Mouse (Mus musculus) right cerebral cortex, postnatal 4 days (tissue): Measurements from ENCODE around the gene Ddah2.
"Not testable (repeated sequence)": the region's sequence is repeated elsewhere in the genome, so short reads cannot be mapped to it uniquely, and the experiment has no call there.

ENCODE experiments used
- DNase-seq: peaks from one replicate; pipeline ENCODE4 v3.0.0-alpha.2; 2022

Ddah2 gene

GRCm38 (mm10) chr17:35028315-35028714, 30.5 kb upstream of the Ddah2 start:
- DNase-seq, result no peak

GRCm38 (mm10) chr17:35029691-35030532, 28.9 kb upstream of the Ddah2 start:
- DNase-seq, result no peak

GRCm38 (mm10) chr17:35031272-35031671, 27.6 kb upstream of the Ddah2 start:
- DNase-seq, result no peak

GRCm38 (mm10) chr17:35031880-35032279, 27.0 kb upstream of the Ddah2 start:
- no peak for DNase-seq

GRCm38 (mm10) chr17:35032323-35032870, 26.4 kb upstream of the Ddah2 start:
- DNase-seq, result no peak

- not testable (repeated sequence) for DNase-seq
These were observed 25.1 kb upstream of the Ddah2 start for GRCm38 (mm10) chr17:35033703-35034102.

GRCm38 (mm10) chr17:35034896-35035295, 23.9 kb upstream of the Ddah2 start:
- no peak for DNase-seq

- no peak for DNase-seq
These were observed 19.5 kb upstream of the Ddah2 start for GRCm38 (mm10) chr17:35039121-35039873.

- DNase-seq, result no peak
These were observed 15.0 kb upstream of the Ddah2 start for GRCm38 (mm10) chr17:35043794-35044193.

- no peak for DNase-seq
These were observed 13.7 kb upstream of the Ddah2 start for GRCm38 (mm10) chr17:35044904-35045806.

- peak; percentile 44 for DNase-seq
These were observed 12.8 kb upstream of the Ddah2 start for GRCm38 (mm10) chr17:35045807-35046680.

GRCm38 (mm10) chr17:35046681-35047455, 12.0 kb upstream of the Ddah2 start, which contains the start of gene Msh5:
Gene Msh5, minus strand, starts transcription at chr17:35046745.
- peak; percentile 93 for DNase-seq

- DNase-seq, result no peak
These were observed 11.1 kb upstream of the Ddah2 start for GRCm38 (mm10) chr17:35047688-35048087.

GRCm38 (mm10) chr17:35048149-35048931, 10.5 kb upstream of the Ddah2 start:
- no peak for DNase-seq

GRCm38 (mm10) chr17:35048932-35049440, 9.8 kb upstream of the Ddah2 start:
- DNase-seq, result no peak

GRCm38 (mm10) chr17:35049561-35050016, 9.2 kb upstream of the Ddah2 start, which contains the start of gene Clic1:
Gene Clic1, plus strand, starts transcription at chr17:35049966.
- no peak for DNase-seq

GRCm38 (mm10) chr17:35050126-35050750, 8.6 kb upstream of the Ddah2 start:
- no peak for DNase-seq

- no peak for DNase-seq
These were observed 7.4 kb upstream of the Ddah2 start for GRCm38 (mm10) chr17:35051156-35052086.
